Mouse (Mus musculus) heart, postnatal 0 days (tissue): ENCODE measurements around the gene Ric8b.

ENCODE experiments used
- CTCF ChIP-seq: IDR thresholded peaks from 2 replicates; pipeline ENCODE4 v1.5.1; 2016; ENCODE audit warnings: antibody characterized with exemption, control low read depth, low read depth
- EP300 ChIP-seq: IDR thresholded peaks from 2 replicates; pipeline ENCODE4 v1.6.1; 2016; ENCODE audit warnings: antibody characterized with exemption, low read depth

- TF ChIP-seq CTCF (no peak), EP300 (no peak)
These were observed 133.3 kb downstream of the Ric8b start for GRCm38 (mm10) chr10:85050668-85051208.
